Mouse (Mus musculus) lung, postnatal 0 days (tissue): ENCODE results near the gene S100a2. TPM values are rescaled to one million over a fixed set of nuclear protein-coding genes. Genes with fewer than 3 reads are reported as not detected.

Experiments
- ATAC-seq: fragments of 200-750 bp; cut with Nextera tagmentation; 2 replicates; pipeline ENCODE4 v1.8.0; 2017; ENCODE audit warnings: moderate library complexity
- DNase-seq: peaks from one replicate; pipeline ENCODE4 v3.0.0-alpha.2; 2016; ENCODE audit warnings: low spot score
- H3K27ac ChIP-seq: fragments of 300-500 bp; sonication (generic); 2 replicates; pipeline ENCODE4 v1.5.1; 2014; ENCODE audit warnings: antibody characterized with exemption, mild to moderate bottlenecking, low read length, mixed read lengths
- H3K27me3 ChIP-seq: fragments of 300-500 bp; sonication (generic); replicated peaks from 2 replicates; pipeline ENCODE4 v1.6.1; 2014; ENCODE audit warnings: low read length, mixed read lengths; ENCODE audit not compliant: insufficient read depth
- H3K36me3 ChIP-seq: fragments of 300-500 bp; sonication (generic); 2 replicates; pipeline ENCODE4 v1.6.1; 2014; ENCODE audit warnings: low read length, mixed read lengths; ENCODE audit not compliant: insufficient read depth
- H3K4me1 ChIP-seq: fragments of 300-500 bp; sonication (generic); 2 replicates; pipeline ENCODE4 v1.6.1; 2014; ENCODE audit warnings: antibody characterized with exemption, low read depth, low read length, mixed read lengths; ENCODE audit not compliant: insufficient read depth
- H3K4me2 ChIP-seq: fragments of 300-500 bp; sonication (generic); replicated peaks from 2 replicates; pipeline ENCODE4 v1.6.1; 2014; ENCODE audit warnings: low read depth, mild to moderate bottlenecking, low read length, moderate library complexity, mixed read lengths
- H3K4me3 ChIP-seq: fragments of 300-500 bp; sonication (generic); 2 replicates; pipeline ENCODE4 v1.5.1; 2014; ENCODE audit warnings: low read depth, low read length
- H3K9ac ChIP-seq: fragments of 300-500 bp; sonication (generic); replicated peaks from 2 replicates; pipeline ENCODE4 v1.6.1; 2014; ENCODE audit warnings: low read depth, mild to moderate bottlenecking
- H3K9me3 ChIP-seq: fragments of 300-500 bp; sonication (generic); 2 replicates; pipeline ENCODE4 v1.6.1; 2016; ENCODE audit warnings: low read length, mixed read lengths
- CTCF ChIP-seq: IDR thresholded peaks from 2 replicates; pipeline ENCODE4 v1.5.1; 2016; ENCODE audit warnings: antibody characterized with exemption, mild to moderate bottlenecking
- EP300 ChIP-seq: IDR thresholded peaks from 2 replicates; pipeline ENCODE4 v1.6.1; 2016; ENCODE audit warnings: antibody characterized with exemption, mild to moderate bottlenecking, control low read depth
- WGBS: fragments of 180-500 bp; shearing (Covaris S2); extraction: QIAGEN DNeasy Blood & Tissue Kit; methylation state at CpG from one replicate; pipeline ENCODE4 v1.1.7; 2014; 5-methylcytosine and 5-hydroxymethylcytosine counted together
- polyA plus RNA-seq: library from polyadenylated mRNA; unstranded; fragments of >200 nt; fragmentation: Nextera tagmentation; extraction: Ambion mirVana; gene quantifications from 2 replicates; pipeline ENCODE4 v1.2.1, GENCODE M21; 2015

S100a2 gene
- polyA plus RNA-seq, 1 experiment from 2014 or later: 0.66 TPM

- WGBS: 23% methylated on average over 4 of the region's 4 CpGs
- H3K27me3 ChIP-seq: no peaks in the 10 kb centered on the region
- no peak overlapping the region for H3K4me3 ChIP-seq
- H3K4me2 ChIP-seq: no peak overlapping the region
- H3K27ac ChIP-seq: peak overlapping the region; percentile 68
- peaks cover 9% of the 10 kb centered on the region for H3K4me1 ChIP-seq
- H3K9me3 ChIP-seq: no peaks in the 10 kb centered on the region
- H3K9ac ChIP-seq: no peak overlapping the region
- ATAC-seq (peak; percentile 88), DNase-seq (peak; percentile 86)
- no peaks in the 10 kb centered on the region for H3K36me3 ChIP-seq
- TF ChIP-seq EP300 (0 out of 2 replicates have a peak, but pooled peaks have one; percentile 10), CTCF (no peak)
Observed at GRCm38 (mm10) chr3:90604416-90604815, 14.4 kb downstream of the S100a2 start.

DNA sequence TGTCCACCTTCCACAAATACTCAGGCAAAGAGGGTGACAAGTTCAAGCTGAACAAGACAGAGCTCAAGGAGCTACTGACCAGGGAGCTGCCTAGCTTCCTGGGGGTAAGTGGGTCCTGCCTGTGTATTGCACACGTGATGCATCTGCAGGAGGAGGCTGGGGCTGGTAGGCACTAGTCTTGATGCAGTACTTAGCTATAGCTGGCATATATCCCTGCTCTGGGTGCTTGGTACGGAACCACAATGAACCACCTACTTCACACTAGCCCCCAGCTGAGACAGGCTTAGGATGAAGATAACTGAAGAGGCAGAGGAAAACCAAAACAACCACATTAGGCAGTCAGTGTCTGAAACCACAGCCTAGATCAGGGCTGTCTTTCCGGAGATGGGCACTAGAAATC lies 15.0 kb downstream of the S100a2 start:
- Histone ChIP-seq H3K9ac (no peak overlapping the region), H3K4me3 (no peak overlapping the region), H3K9me3 (no peaks in the 10 kb centered on the region), H3K27me3 (no peaks in the 10 kb centered on the region), H3K27ac (peak overlapping the region; percentile 68), H3K4me2 (no peak overlapping the region), H3K4me1 (peaks cover 9% of the 10 kb centered on the region), H3K36me3 (no peaks in the 10 kb centered on the region)
- DNase-seq (peak; percentile 23), ATAC-seq (peak; percentile 48)
- TF ChIP-seq CTCF (no peak), EP300 (no peak)
- 74% methylated on average over 3 of the region's 3 CpGs for WGBS

GRCm38 (mm10) chr3:90605736-90606135 lies 15.7 kb downstream of the S100a2 start:
- H3K9ac ChIP-seq: no peak overlapping the region
- DNase-seq (no peak), ATAC-seq (no peak)
- H3K4me3 ChIP-seq: no peak overlapping the region
- WGBS: 75% methylated on average over 2 of the region's 2 CpGs
- TF ChIP-seq CTCF: no peak
- no peak for TF ChIP-seq EP300
- H3K4me1 ChIP-seq: peaks cover 9% of the 10 kb centered on the region
- H3K36me3 ChIP-seq: no peaks in the 10 kb centered on the region
- H3K27ac ChIP-seq: no peak overlapping the region
- H3K4me2 ChIP-seq: no peak overlapping the region
- H3K27me3 ChIP-seq: no peaks in the 10 kb centered on the region
- H3K9me3 ChIP-seq: no peaks in the 10 kb centered on the region

DNA sequence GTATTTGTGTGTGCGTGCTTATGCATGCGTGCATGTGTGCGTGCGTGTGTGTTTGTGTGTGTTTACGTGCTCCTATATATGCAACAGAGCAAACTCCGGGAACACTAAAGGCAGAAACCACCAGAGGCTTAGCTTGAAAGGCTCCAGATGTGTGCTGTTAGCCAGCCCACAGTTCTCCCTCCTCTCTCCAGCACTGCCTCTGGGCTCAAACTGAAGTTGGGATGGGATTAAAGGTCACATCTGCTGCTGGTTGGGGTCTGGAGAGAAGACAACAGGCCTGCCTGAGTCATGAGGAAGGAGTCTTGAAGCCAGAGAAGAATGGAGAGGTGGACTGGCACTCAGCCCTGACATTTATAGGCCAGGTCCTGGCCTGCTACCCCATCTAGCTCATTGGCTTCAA lies 16.1 kb downstream of the S100a2 start:
- DNase-seq (peak; percentile 50), ATAC-seq (peak; percentile 35; the same call in 1 of the 2 replicates)
- TF ChIP-seq CTCF (no peak), EP300 (no peak)
- H3K4me3 ChIP-seq: no peak overlapping the region
- peaks cover 9% of the 10 kb centered on the region for H3K4me1 ChIP-seq
- no peak overlapping the region for H3K4me2 ChIP-seq
- no peak overlapping the region for H3K27ac ChIP-seq
- H3K9me3 ChIP-seq: no peaks in the 10 kb centered on the region
- no peaks in the 10 kb centered on the region for H3K27me3 ChIP-seq
- H3K9ac ChIP-seq: no peak overlapping the region
- 70% methylated on average over 6 of the region's 6 CpGs for WGBS
- no peaks in the 10 kb centered on the region for H3K36me3 ChIP-seq

GRCm38 (mm10) chr3:90607361-90607760 lies 17.3 kb downstream of the S100a2 start:
- DNase-seq (no peak), ATAC-seq (no peak)
- 86% methylated on average over 3 of the region's 3 CpGs for WGBS
- Histone ChIP-seq H3K36me3 (no peaks in the 10 kb centered on the region), H3K4me3 (no peak overlapping the region), H3K27ac (no peak overlapping the region), H3K4me2 (no peak overlapping the region), H3K9me3 (no peaks in the 10 kb centered on the region), H3K9ac (no peak overlapping the region), H3K27me3 (no peaks in the 10 kb centered on the region), H3K4me1 (peaks cover 9% of the 10 kb centered on the region)
- TF ChIP-seq CTCF (no peak), EP300 (no peak)

DNA sequence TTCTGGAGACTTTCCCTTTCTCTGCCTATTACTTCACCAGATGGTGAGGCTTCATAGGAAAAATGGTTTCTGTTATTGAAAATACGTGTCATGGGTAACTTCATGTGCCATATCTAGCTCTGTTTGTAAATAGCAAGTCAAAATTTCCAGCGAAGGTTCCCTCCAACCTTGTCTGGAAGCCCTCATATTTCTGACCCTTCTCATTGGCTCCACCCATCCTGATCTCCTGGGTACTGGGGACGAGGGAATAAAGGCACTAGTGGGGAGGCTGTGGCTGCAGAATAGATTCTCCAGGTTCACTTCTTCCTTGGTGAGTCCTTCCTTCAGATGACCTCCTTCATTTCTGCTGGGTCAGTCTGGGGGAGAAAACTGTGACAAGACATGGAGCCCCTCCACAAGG lies 18.2 kb downstream of the S100a2 start, which contains the start of gene S100a5:
Gene S100a5 (plus strand): TSS at position 301 of the 400 bp plus-strand sequence.
- Histone ChIP-seq H3K4me3 (no peak within 1 kb of the TSS), H3K9me3 (no peaks in the 10 kb centered on the region), H3K9ac (no peak within 1 kb of the TSS), H3K4me2 (no peak within 1 kb of the TSS), H3K36me3 (no peaks in the 10 kb centered on the region), H3K27me3 (no peaks in the 10 kb centered on the region), H3K27ac (no peak within 1 kb of the TSS), H3K4me1 (peaks cover 16% of the 10 kb centered on the region)
- no peak for TF ChIP-seq EP300
- TF ChIP-seq CTCF: no peak
- no peak for DNase-seq
- ATAC-seq: no peak
- 62% methylated on average over 3 of the region's 3 CpGs for WGBS

DNA sequence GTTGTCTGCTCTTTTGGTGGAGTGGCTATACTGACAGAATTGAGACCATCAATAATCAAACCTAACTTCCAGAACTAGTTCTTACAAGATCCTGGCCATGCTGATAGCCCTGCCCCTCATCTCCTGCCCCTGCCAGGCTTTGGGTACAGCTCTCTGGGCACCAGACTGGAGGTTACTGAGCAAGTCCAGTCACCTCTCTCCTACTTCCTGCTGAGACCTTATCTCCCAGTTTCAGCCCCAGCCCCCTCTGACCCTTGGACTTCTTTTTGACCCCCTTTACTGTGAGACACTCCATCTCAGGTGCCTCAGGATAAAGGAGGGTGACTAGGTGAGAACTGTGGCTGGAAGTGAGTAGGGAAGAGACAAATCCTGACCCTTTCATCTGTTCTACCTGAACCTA lies 19.1 kb downstream of the S100a2 start:
- Histone ChIP-seq H3K4me1 (peaks cover 18% of the 10 kb centered on the region), H3K4me2 (no peak overlapping the region), H3K4me3 (no peak overlapping the region), H3K27me3 (no peaks in the 10 kb centered on the region), H3K9me3 (no peaks in the 10 kb centered on the region), H3K27ac (no peak overlapping the region), H3K9ac (no peak overlapping the region), H3K36me3 (no peaks in the 10 kb centered on the region)
- no peak for ATAC-seq
- no peak for TF ChIP-seq CTCF
- TF ChIP-seq EP300: no peak
- DNase-seq: no peak
